Comparison of ENCODE assay signal across 8 mouse cellular contexts in genomic region chr7:97331726-97332666, GRCm38 (mm10). TPM values are rescaled to one million over a fixed set of nuclear protein-coding genes. Genes with fewer than 3 reads are reported as not detected.
DNase-seq lines count a peak whose midpoint lies in the region; ATAC-seq lines count a peak whose summit lies in the region.

Gene Usp35 (minus strand): TSS chr7:97332020.
Gene Kctd21 (plus strand): TSS chr7:97332327.

- H3K4me3 ChIP-seq in hindbrain, embryonic 12.5 days: peak within 1 kb of the TSS; percentile 75

- H3K4me1 ChIP-seq in hindbrain, embryonic 12.5 days: peaks cover 33% of the 10 kb centered on the region

- no peaks in the 10 kb centered on the region for H3K9me3 ChIP-seq in hindbrain, embryonic 12.5 days (replicated peaks)

- DNase-seq in NIH3T3 (ENCODE audit: low read depth): peak; percentile 95
- DNase-seq in cerebellum, postnatal 10 days: peak; percentile 98 to 99
- DNase-seq in frontal cortex, postnatal 10 days (ENCODE audit: low spot score in 2 of 2): peak; percentile 92 to 95
- peak; percentile 90 to 97 for DNase-seq in layer of hippocampus, postnatal 14 days (ENCODE audit: low spot score in 2 of 2)
- DNase-seq in lung, postnatal 14 days: peak; percentile 95
- peak; percentile 81 for DNase-seq in retina, adult 2 months (ENCODE audit: low read depth, low spot score)
- DNase-seq in thymus, postnatal 36 days: peak; percentile 96 to 98

- H3K36me3 ChIP-seq in hindbrain, embryonic 12.5 days: no peaks in the 10 kb centered on the region

- peaks cover 6% of the 10 kb centered on the region for H3K27me3 ChIP-seq in hindbrain, embryonic 12.5 days

- peak within 1 kb of the TSS; percentile 76 for H3K9ac ChIP-seq in hindbrain, embryonic 12.5 days

- H3K4me2 ChIP-seq in hindbrain, embryonic 12.5 days (replicated peaks): peak within 1 kb of the TSS; percentile 74

- no peak within 1 kb of the TSS; the same call in 1 of the 2 replicates for H3K27ac ChIP-seq in hindbrain, embryonic 12.5 days

- WGBS in hindbrain, embryonic 12.5 days: under 1% methylated on average over 68 of the region's 68 CpGs

- ATAC-seq in hindbrain, embryonic 12.5 days (ENCODE audit: low FRiP score): peak; percentile 99

RNA-seq across cellular contexts. Expression of gene Usp35, which starts in this region (rescaled TPM):
- polyA plus RNA-seq in hindbrain, embryonic 12.5 days (2016; fragmentation: Nextera tagmentation; extraction: Ambion mirVana): 4.0 and 5.1 TPM in 2 replicates
- total RNA-seq in layer of hippocampus, postnatal 14 days (2021): 10 to 100 TPM; 11.9 to 12.4 TPM

RNA-seq across cellular contexts. Expression of gene Kctd21, which starts in this region (rescaled TPM):
- 6.3 and 7.7 TPM in 2 replicates for polyA plus RNA-seq in hindbrain, embryonic 12.5 days (2016; fragmentation: Nextera tagmentation; extraction: Ambion mirVana)
- 10 to 100 TPM in 1 of 2 experiments, 1 to 10 TPM in 1; 8.9 to 11.5 TPM for total RNA-seq in layer of hippocampus, postnatal 14 days (2021)
